In the genomic region with DNA sequence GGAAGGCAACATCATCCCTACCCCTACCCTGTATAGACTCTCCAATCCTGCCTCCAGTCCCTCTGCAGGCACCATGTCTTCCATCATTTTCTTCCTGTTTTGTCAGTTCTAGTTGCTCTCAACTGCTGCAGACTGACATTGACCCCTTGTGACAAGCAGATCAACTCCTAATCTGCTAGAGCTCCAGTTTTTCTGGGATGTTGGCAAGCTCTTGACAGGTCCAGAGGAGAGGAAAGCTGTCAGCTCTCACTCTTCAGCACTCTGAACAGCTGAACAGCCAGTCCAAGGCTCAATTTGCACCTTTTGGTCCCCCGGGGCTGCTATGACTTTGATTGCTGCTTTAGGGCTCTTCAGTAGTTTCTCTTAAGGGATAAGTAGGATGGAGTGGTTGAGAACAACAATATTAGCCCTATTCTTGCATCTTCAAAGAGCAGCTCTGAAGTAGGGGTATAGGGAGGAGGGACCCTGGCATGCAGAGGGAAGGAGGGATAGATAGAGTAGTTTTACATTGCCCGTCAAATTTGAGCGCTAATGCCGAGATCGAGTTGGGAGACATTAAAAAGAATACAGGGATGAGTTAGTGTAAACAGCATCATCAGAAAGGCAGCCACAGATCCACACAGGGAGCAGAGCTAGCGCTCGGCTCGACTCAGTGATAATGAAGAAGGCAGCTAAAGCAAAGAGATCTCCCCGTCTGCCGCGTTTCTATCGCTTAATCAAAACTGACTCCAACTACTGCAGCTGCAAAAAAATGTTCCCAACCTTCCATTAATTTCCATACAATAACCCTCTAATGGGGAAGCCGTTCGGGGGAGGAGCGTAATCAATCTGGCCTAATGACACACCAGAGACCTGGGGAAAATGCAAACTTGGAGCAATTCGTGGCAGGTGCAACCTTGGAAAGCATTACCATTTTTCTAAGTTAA, we compare ENCODE assay signal across 21 mouse cellular contexts.
DNase-seq lines count a peak whose midpoint lies in the region; ATAC-seq and TF ChIP-seq lines count a peak whose summit lies in the region.
"Had no signal": no experiment of that assay in that cellular context is flagged by ENCODE, and none has a peak within 500 bp of the region (broad histone marks: within the 10 kb centered on the region; RNA-seq: fewer than 3 reads in every experiment).

No protein-coding gene starts in this region.

- no peaks in the 10 kb centered on the region for H3K36me3 ChIP-seq in heart, postnatal 0 days (replicated peaks; ENCODE audit: control insufficient read depth, insufficient read depth, low read length)
- no peaks in the 10 kb centered on the region for H3K36me3 ChIP-seq in hindbrain, embryonic 14.5 days (replicated peaks; ENCODE audit: control insufficient read depth, insufficient read depth)
- no peaks in the 10 kb centered on the region for H3K36me3 ChIP-seq in neural tube, embryonic 13.5 days
- no peaks in the 10 kb centered on the region for H3K36me3 ChIP-seq in limb, embryonic 10.5 days
- H3K36me3 ChIP-seq: heart, embryonic 15.5 days; intestine, embryonic 15.5 days; kidney, embryonic 15.5 days; limb, embryonic 13.5 days; liver, embryonic 15.5 days; midbrain, embryonic 12.5 days had no signal

- no peak overlapping the region for H3K27ac ChIP-seq in heart, postnatal 0 days (ENCODE audit: low read depth)
- H3K27ac ChIP-seq in hindbrain, embryonic 14.5 days: peak overlapping the region; percentile 55
- peak overlapping the region; percentile 71 for H3K27ac ChIP-seq in neural tube, embryonic 13.5 days (replicated peaks)
- H3K27ac ChIP-seq in limb, embryonic 10.5 days: no peak overlapping the region
- H3K27ac ChIP-seq: heart, embryonic 15.5 days; intestine, embryonic 15.5 days; kidney, embryonic 15.5 days; layer of hippocampus, adult 2 months; left cerebral cortex, adult 2 months; limb, embryonic 13.5 days; liver, embryonic 15.5 days; midbrain, embryonic 12.5 days had no signal

- peak; percentile 39; the same call in 1 of the 2 replicates for ATAC-seq in heart, postnatal 0 days (ENCODE audit: insufficient read depth, low read depth)
- peak; percentile 59 for ATAC-seq in hindbrain, embryonic 14.5 days (ENCODE audit: low FRiP score)
- ATAC-seq in neural tube, embryonic 13.5 days (ENCODE audit: low read depth): peak; percentile 78
- ATAC-seq: CD4-positive, CD25-positive, alpha-beta regulatory T cell, adult 4 months; intestine, embryonic 15.5 days had no signal

- H3K9ac ChIP-seq in heart, postnatal 0 days (replicated peaks; ENCODE audit: low read depth, low read length): no peak overlapping the region
- no peak overlapping the region for H3K9ac ChIP-seq in hindbrain, embryonic 14.5 days
- H3K9ac ChIP-seq in neural tube, embryonic 13.5 days: 0 out of 2 replicates have a peak overlapping the region, but pooled peaks have one; percentile 2
- H3K9ac ChIP-seq: heart, embryonic 15.5 days; intestine, embryonic 15.5 days; kidney, embryonic 15.5 days; limb, embryonic 13.5 days; liver, embryonic 15.5 days; midbrain, embryonic 12.5 days had no signal

- no peaks in the 10 kb centered on the region for H3K9me3 ChIP-seq in heart, postnatal 0 days (replicated peaks; ENCODE audit: control insufficient read depth, low read length)
- H3K9me3 ChIP-seq in hindbrain, embryonic 14.5 days (ENCODE audit: control insufficient read depth, low read length): no peaks in the 10 kb centered on the region
- H3K9me3 ChIP-seq in neural tube, embryonic 13.5 days: no peaks in the 10 kb centered on the region
- no peaks in the 10 kb centered on the region for H3K9me3 ChIP-seq in limb, embryonic 10.5 days (replicated peaks)
- H3K9me3 ChIP-seq: heart, embryonic 15.5 days; intestine, embryonic 15.5 days; kidney, embryonic 15.5 days; limb, embryonic 13.5 days; liver, embryonic 15.5 days; midbrain, embryonic 12.5 days had no signal

- H3K27me3 ChIP-seq in heart, postnatal 0 days (ENCODE audit: control insufficient read depth, insufficient read depth, low read length): no peaks in the 10 kb centered on the region
- H3K27me3 ChIP-seq in hindbrain, embryonic 14.5 days (ENCODE audit: control insufficient read depth, insufficient read depth, low read length): no peaks in the 10 kb centered on the region
- H3K27me3 ChIP-seq in neural tube, embryonic 13.5 days: no peaks in the 10 kb centered on the region
- no peaks in the 10 kb centered on the region for H3K27me3 ChIP-seq in limb, embryonic 10.5 days (ENCODE audit: low read depth, poor library complexity, severe bottlenecking)
- H3K27me3 ChIP-seq: intestine, embryonic 15.5 days; kidney, embryonic 15.5 days; midbrain, embryonic 12.5 days had no signal

- no peak for TF ChIP-seq CTCF in heart, postnatal 0 days (IDR thresholded peaks at IDR 0.05; ENCODE audit: low read depth)

- DNase-seq in heart, adult 8-10 months (ENCODE audit: low spot score): peak; percentile 15
- DNase-seq in heart, postnatal 36 days: no peak
- no peak for DNase-seq in heart, postnatal 0 days (ENCODE audit: low spot score)
- peak; percentile 62 for DNase-seq in hindbrain, embryonic 14.5 days (ENCODE audit: low spot score)
- DNase-seq in limb, embryonic 10.5 days (ENCODE audit: low spot score): no peak
- DNase-seq in cerebellum, adult 18-20 months: no peak
- no peak for DNase-seq in kidney, postnatal 25 days
- DNase-seq: adrenal gland, adult 8-10 months; cerebellum, adult 8-10 months; lung, postnatal 10 days; right cerebral cortex, postnatal 14 days had no signal

- intact Hi-C loops in heart, postnatal 36 days (cut with DNase I): loop anchor here (5.0 kb wide), 2 partner anchors 40 kb away; no protein-coding TSS in a partner anchor

- TF ChIP-seq EP300 in heart, postnatal 0 days (IDR thresholded peaks at IDR 0.05; ENCODE audit: low read depth): no peak

- WGBS in heart, postnatal 0 days: 62% methylated on average over 16 of the region's 16 CpGs
- 42% methylated on average over 16 of the region's 16 CpGs for WGBS in hindbrain, embryonic 14.5 days
- WGBS in neural tube, embryonic 13.5 days: 34% methylated on average over 16 of the region's 16 CpGs
- 72% methylated on average over 16 of the region's 16 CpGs for WGBS in limb, embryonic 10.5 days

- H3K4me1 ChIP-seq in heart, postnatal 0 days (ENCODE audit: control insufficient read depth, insufficient read depth): peaks cover 39% of the 10 kb centered on the region
- H3K4me1 ChIP-seq in hindbrain, embryonic 14.5 days (replicated peaks; ENCODE audit: control insufficient read depth, insufficient read depth, low read length): peaks cover 11% of the 10 kb centered on the region; the same call in 1 of the 2 replicates
- H3K4me1 ChIP-seq in neural tube, embryonic 13.5 days (replicated peaks): peaks cover 39% of the 10 kb centered on the region
- peaks cover 6% of the 10 kb centered on the region; the same call in 1 of the 2 replicates for H3K4me1 ChIP-seq in limb, embryonic 10.5 days
- H3K4me1 ChIP-seq: intestine, embryonic 15.5 days; kidney, embryonic 15.5 days; liver, embryonic 15.5 days had no signal

- no peak overlapping the region for H3K4me2 ChIP-seq in heart, postnatal 0 days (ENCODE audit: low read depth, low read length)
- peak overlapping the region; percentile 6; the same call in 1 of the 2 replicates for H3K4me2 ChIP-seq in hindbrain, embryonic 14.5 days (replicated peaks)
- H3K4me2 ChIP-seq in neural tube, embryonic 13.5 days: peak overlapping the region; percentile 19
- H3K4me2 ChIP-seq: heart, embryonic 15.5 days; intestine, embryonic 15.5 days; kidney, embryonic 15.5 days; limb, embryonic 13.5 days; liver, embryonic 15.5 days; midbrain, embryonic 12.5 days had no signal

- no peak overlapping the region for H3K4me3 ChIP-seq in heart, postnatal 0 days (ENCODE audit: low read depth, low read length)
- H3K4me3 ChIP-seq in hindbrain, embryonic 14.5 days (replicated peaks; ENCODE audit: low read length): no peak overlapping the region
- no peak overlapping the region for H3K4me3 ChIP-seq in neural tube, embryonic 13.5 days
- no peak overlapping the region for H3K4me3 ChIP-seq in limb, embryonic 10.5 days
- H3K4me3 ChIP-seq: heart, embryonic 15.5 days; intestine, embryonic 15.5 days; kidney, embryonic 15.5 days; layer of hippocampus, adult 2 months; left cerebral cortex, adult 2 months; limb, embryonic 13.5 days; liver, embryonic 15.5 days; midbrain, embryonic 12.5 days had no signal

Comparison
In these comparisons a context has a peak if more than half of its experiments do, and no peak if none do; other contexts are left out.
1. DNase-seq: peak in heart, adult 8-10 months (single experiment) and hindbrain, embryonic 14.5 days (single experiment); none in heart, postnatal 36 days (0 of 2), heart, postnatal 0 days (single experiment), limb, embryonic 10.5 days (single experiment), cerebellum, adult 18-20 months (0 of 2) and kidney, postnatal 25 days (0 of 2).
2. H3K27ac ChIP-seq: peak in hindbrain, embryonic 14.5 days (single experiment) and neural tube, embryonic 13.5 days (single experiment); none in heart, postnatal 0 days (single experiment) and limb, embryonic 10.5 days (single experiment).
3. Peak in every context shown above with its lines, with median percentiles within 50 percentile points of each other: ATAC-seq.